Mouse (Mus musculus): Measurements from ENCODE around the gene Vps45. TPM values are rescaled to one million over a fixed set of nuclear protein-coding genes. Genes with fewer than 3 reads are reported as not detected.
A peak's percentile ranks its signal among the peaks of the same experiment; 100 is the strongest.

The Vps45 gene
- polyA plus RNA-seq, 1 experiment from 2014 or later, result 63.2 TPM

DNA sequence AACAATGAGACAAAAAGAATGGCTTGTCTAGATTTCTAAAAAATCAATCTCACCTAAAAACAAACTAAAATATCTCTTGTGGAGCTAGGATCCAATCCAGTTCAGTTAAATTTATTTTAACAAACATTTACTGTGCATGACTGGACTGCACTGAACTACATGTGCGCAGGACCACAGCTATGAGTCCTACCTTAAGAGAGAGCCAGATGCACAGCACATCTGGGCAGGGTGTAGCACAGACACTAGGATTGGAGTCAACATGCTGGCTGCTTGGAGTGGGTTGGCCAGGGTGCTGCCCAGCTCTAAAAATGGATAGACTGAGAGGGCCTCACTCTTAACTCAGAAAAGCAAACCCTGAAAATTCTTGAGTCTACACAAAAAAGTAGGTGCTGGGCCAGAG is 56.7 kb downstream of the Vps45 start:
- no peak overlapping the region for H3K9ac ChIP-seq
- H3K27me3 ChIP-seq, result no peaks in the 10 kb centered on the region
- H3K27ac ChIP-seq (replicated peaks), result no peak overlapping the region
- WGBS, result 93% methylated on average over 1 of the region's 1 CpGs
- H3K4me1 ChIP-seq (replicated peaks), result peaks cover 15% of the 10 kb centered on the region
- no peaks in the 10 kb centered on the region for H3K9me3 ChIP-seq
- H3K4me3 ChIP-seq, result no peak overlapping the region
- no peak overlapping the region for H3K4me2 ChIP-seq
- ATAC-seq (ENCODE audit: low FRiP score, low read depth), result no peak
- H3K36me3 ChIP-seq, result no peaks in the 10 kb centered on the region

DNA sequence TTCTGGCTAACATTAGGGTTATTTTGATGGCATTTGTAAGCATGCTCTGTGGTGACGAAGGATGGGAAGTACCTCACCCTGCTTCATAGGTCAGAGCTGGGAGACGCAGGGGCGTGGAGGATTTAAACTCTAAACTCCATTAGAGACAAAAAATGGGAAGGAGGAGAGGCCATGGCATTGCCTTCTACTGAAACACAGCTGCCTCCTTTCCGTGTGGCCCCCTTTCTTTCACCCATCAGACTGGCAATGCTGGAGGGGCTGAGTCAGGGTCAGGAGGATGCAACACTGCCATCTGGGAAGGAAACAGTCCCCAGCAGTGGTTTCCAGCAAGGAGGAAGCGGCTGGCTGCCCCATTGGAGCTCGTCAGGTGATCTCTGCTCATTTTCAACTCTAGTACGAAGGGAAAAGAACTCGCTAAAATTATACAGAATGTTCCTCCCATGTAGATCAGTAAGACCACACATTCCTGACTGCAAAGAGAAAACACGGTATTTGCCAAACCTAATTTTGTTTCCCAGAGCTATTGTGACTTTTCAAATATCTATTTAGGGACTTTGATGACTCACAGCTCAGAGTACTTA is 57.3 kb downstream of the Vps45 start:
- WGBS, result 62% methylated on average over 9 of the region's 9 CpGs
- Histone ChIP-seq H3K9me3 (no peaks in the 10 kb centered on the region), H3K36me3 (no peaks in the 10 kb centered on the region), H3K27ac (replicated peaks) (no peak overlapping the region), H3K4me1 (replicated peaks) (peaks cover 19% of the 10 kb centered on the region), H3K4me2 (no peak overlapping the region), H3K27me3 (no peaks in the 10 kb centered on the region), H3K4me3 (no peak overlapping the region), H3K9ac (no peak overlapping the region)
- ATAC-seq (ENCODE audit: low FRiP score, low read depth), result no peak

DNA sequence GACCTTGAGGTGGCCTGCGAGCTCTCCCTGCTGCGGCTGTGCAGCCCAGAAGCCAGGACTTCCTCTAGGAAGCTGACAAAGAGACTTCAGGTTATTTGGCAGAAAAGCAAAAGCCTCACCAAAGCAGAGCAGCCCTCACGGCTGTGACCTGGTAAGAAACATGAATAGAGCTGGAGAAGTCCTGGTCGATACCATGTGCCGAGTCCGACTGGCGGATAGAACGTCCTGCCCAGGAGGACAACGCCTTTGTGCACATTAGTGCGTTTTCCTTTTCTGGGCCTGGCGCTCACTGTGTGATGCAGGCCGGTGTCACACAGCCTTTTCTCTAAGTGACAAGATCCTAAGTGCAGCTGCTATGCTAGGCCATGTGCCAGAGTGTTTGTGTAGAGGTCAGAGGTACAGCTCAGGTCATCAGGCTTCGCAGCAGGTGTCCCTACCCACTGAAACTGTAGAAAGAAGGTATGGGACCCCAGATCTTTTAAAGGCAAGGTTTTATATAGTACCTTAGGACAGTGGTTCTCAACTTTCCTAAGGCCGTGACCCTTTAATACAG is 58.1 kb downstream of the Vps45 start:
- Histone ChIP-seq H3K4me1 (replicated peaks) (peaks cover 19% of the 10 kb centered on the region), H3K27me3 (no peaks in the 10 kb centered on the region), H3K9ac (no peak overlapping the region), H3K4me3 (no peak overlapping the region), H3K27ac (replicated peaks) (no peak overlapping the region), H3K4me2 (no peak overlapping the region), H3K36me3 (no peaks in the 10 kb centered on the region), H3K9me3 (no peaks in the 10 kb centered on the region)
- 82% methylated on average over 14 of the region's 14 CpGs for WGBS
- no peak for ATAC-seq (ENCODE audit: low FRiP score, low read depth)

DNA sequence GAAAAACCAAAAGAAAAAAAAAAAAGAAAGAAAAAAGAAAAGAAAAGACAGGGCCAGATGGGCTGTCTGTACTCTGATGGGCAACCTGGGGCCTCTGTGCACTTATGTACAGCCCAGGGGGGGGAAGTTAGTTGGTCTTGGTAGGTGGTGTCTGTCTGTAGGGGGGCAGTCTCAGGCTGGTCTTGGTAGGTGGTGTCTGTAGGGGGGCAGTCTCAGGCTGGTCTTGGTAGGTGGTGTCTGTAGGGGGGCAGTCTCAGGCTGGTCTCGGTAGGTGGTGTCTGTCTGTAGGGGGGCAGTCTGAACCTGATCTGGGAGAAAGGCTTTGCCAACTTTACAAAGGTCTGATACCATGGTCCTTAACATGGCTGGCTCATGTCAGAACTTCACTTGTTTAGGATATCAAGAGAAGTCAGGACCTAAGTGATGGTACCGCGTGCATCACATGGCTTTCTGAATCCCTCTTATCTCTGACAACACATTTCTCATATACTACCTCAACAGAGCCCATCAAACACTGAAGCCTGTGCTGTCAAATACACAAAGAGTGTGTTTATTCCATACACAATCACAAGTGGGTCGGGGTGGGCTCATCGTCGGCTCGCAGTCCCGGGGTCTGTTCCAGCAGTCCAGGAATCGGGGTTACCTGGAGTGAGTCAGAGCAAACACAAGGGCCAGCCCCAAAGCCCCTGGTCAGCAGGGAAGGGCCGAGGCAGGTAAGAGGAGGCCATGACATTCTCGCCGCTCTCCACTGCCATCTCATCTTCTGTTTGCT is 58.8 kb downstream of the Vps45 start:
- ATAC-seq (ENCODE audit: low FRiP score, low read depth), result no peak
- WGBS, result 90% methylated on average over 12 of the region's 12 CpGs
- no peak overlapping the region for H3K9ac ChIP-seq

DNA sequence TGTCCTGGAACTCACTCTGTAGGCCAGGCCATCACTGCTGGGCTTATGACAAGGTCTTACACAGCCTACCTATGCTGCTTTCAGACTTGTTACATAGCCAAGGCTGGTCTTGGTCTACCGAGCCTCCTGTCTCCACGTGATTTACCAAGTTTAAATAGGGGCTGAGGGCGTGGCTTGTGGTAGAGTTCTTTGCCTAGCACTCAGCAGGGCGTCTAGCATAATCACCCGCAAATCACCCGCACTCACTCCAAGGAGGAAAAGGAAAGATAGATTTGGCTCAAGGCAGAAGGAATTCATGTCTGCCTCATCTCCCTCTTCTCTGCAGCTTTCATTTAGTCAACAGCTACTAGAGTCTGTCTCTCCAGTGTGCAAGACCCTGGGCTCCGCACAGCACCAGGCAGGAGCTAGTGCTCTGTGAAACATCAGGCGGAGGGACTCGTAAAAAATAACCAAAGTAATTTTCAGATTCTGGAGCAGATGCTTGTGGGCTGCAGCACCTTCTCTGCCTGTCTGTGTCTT is 61.0 kb downstream of the Vps45 start:
- H3K36me3 ChIP-seq, result 0 out of 2 replicates have a peak, but pooled peaks cover 1% of the 10 kb centered on the region
- no peaks in the 10 kb centered on the region for H3K9me3 ChIP-seq
- WGBS, result 29% methylated on average over 9 of the region's 9 CpGs
- H3K4me1 ChIP-seq (replicated peaks), result peaks cover 44% of the 10 kb centered on the region
- no peak overlapping the region; the same call in 1 of the 2 replicates for H3K27ac ChIP-seq (replicated peaks)
- H3K4me2 ChIP-seq, result peak overlapping the region; percentile 82
- H3K27me3 ChIP-seq, result no peaks in the 10 kb centered on the region
- peak overlapping the region; percentile 76; the same call in 1 of the 2 replicates for H3K9ac ChIP-seq
- H3K4me3 ChIP-seq, result peak overlapping the region; percentile 74
- no peak for ATAC-seq (ENCODE audit: low FRiP score, low read depth)

More for the DNA sequence above, 58.8 kb downstream of the Vps45 start:
- no peaks in the 10 kb centered on the region for H3K36me3 ChIP-seq
- H3K4me1 ChIP-seq (replicated peaks), result peaks cover 21% of the 10 kb centered on the region
- no peak overlapping the region for H3K4me2 ChIP-seq
- H3K4me3 ChIP-seq, result no peak overlapping the region
- H3K9me3 ChIP-seq, result no peaks in the 10 kb centered on the region
- no peak overlapping the region for H3K27ac ChIP-seq (replicated peaks)
- H3K27me3 ChIP-seq, result no peaks in the 10 kb centered on the region

DNA sequence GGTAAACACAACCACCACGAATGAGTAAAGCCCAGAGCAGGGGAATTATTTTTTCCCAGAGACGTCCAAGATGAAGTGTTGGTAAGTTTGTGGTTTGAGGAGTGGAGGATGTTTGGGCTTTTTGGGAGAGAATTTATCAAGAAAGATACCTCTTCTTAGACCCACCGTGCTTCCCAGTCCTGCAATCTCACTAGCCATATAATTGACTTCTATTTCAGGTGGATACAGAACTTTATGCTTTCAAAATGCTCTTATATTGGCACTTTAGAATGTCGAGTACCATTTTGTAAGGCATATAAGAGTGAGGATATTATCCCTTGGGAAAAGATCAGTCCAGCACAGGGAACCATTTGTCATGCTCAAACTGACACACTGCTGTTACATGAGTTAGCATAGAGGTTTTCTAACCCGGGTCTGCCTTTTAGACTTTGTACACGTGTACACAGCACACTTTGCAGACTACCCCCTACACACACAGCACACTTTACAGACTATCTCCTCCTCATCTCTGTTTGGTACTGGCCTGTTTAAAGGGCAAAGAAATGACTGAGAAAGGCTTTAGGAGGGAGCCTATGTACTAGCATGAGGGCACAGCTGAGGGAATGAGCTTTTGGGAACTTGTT is 61.7 kb downstream of the Vps45 start:
- peak overlapping the region; percentile 74 for H3K4me3 ChIP-seq
- peaks cover 48% of the 10 kb centered on the region for H3K4me1 ChIP-seq (replicated peaks)
- H3K9me3 ChIP-seq, result no peaks in the 10 kb centered on the region
- peak overlapping the region; percentile 76 for H3K9ac ChIP-seq
- no peaks in the 10 kb centered on the region for H3K27me3 ChIP-seq
- peak overlapping the region; percentile 82 for H3K4me2 ChIP-seq
- WGBS, result 5% methylated on average over 6 of the region's 6 CpGs
- H3K27ac ChIP-seq (replicated peaks), result peak overlapping the region; percentile 97
- peaks cover 7% of the 10 kb centered on the region for H3K36me3 ChIP-seq
- ATAC-seq (ENCODE audit: low FRiP score, low read depth), result no peak

DNA sequence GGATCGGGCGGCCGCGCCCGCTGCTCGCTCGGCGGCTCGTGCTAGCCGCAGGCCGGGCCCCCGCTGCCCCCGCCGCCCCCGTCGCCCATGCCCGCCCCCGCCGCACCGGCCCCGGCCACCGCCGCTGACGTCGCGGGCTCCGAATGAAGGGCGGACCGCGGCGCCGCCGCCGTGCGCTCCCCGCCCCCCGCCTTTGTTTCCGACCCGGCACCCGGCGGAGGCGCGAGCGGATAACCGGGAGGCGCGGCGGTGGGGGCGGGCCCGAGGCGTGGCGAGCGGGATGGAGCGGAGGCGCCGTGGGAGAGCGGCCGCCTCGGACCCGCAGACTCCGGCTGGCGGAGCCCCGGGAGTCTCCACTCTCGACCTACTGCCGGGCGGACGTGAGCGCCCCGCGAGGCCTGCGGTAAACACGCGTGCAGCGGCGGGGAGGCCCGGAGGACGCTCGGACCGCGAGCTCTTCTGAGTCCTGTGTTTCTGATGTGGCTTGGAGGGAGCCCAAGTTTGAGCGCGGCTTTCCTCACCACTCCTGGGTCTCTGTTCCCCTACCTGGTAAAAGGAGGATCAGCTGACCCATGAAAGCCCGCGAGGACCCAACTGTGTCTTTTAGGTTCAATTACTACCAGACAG is 62.4 kb downstream of the Vps45 start, which contains the start of gene Plekho1:
Gene Plekho1 (minus strand): TSS at position 200 of the 627 bp plus-strand sequence.
- peak; percentile 66 for ATAC-seq (ENCODE audit: low FRiP score, low read depth)
- Histone ChIP-seq H3K4me3 (peak within 1 kb of the TSS; percentile 74), H3K27ac (replicated peaks) (peak within 1 kb of the TSS; percentile 97), H3K9me3 (no peaks in the 10 kb centered on the region), H3K36me3 (peaks cover 14% of the 10 kb centered on the region), H3K4me1 (replicated peaks) (peaks cover 48% of the 10 kb centered on the region), H3K27me3 (no peaks in the 10 kb centered on the region), H3K4me2 (peak within 1 kb of the TSS; percentile 82), H3K9ac (peak within 1 kb of the TSS; percentile 76)
- under 1% methylated on average over 57 of the region's 84 CpGs for WGBS

DNA sequence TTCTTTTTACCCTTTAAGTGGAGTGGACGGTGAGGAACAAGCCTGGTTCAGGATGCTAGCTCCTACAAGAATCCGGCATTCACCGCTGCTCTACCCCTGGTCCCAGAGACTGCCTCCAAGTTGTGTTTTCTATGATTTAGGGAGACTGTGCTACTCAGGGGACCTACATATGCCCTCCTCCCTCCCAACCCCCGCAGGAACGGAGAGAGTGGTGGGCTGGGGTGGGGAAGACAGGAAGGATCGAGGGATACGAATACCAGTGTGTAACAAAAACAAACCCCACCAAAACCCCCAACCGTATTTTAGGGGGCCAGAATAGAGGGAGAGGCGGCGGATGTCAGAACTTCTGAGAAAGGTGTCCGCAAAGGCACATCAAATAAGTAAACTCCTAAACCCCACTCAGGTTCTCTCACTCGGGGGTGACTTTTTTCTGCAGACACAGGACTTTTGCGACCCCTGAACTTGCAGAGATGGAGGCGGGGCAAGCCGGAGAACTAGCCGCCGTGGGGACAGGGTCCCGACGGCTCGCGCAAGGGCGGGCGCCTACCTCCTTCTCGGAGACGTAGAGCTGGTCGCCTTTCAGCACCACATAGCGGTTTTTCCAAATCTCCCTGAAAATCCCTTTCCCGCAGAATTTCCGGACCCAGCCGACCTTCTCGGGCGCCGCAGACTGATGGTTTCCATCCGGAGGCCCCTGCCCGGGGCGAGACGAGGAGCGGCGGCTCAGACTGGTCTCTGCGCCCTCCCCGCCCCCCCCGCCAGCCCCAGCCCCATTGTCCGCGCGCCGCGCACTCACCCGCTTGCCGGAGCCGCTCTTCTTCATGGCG is 63.1 kb downstream of the Vps45 start:
- H3K27ac ChIP-seq (replicated peaks), result peak overlapping the region; percentile 97
- WGBS, result under 1% methylated on average over 51 of the region's 51 CpGs
- H3K9ac ChIP-seq, result peak overlapping the region; percentile 76
- peaks cover 48% of the 10 kb centered on the region for H3K4me1 ChIP-seq (replicated peaks)
- H3K36me3 ChIP-seq, result peaks cover 21% of the 10 kb centered on the region
- no peaks in the 10 kb centered on the region for H3K9me3 ChIP-seq
- H3K27me3 ChIP-seq, result no peaks in the 10 kb centered on the region
- peak; percentile 67 for ATAC-seq (ENCODE audit: low FRiP score, low read depth)
- H3K4me3 ChIP-seq, result peak overlapping the region; percentile 74
- peak overlapping the region; percentile 82 for H3K4me2 ChIP-seq

DNA sequence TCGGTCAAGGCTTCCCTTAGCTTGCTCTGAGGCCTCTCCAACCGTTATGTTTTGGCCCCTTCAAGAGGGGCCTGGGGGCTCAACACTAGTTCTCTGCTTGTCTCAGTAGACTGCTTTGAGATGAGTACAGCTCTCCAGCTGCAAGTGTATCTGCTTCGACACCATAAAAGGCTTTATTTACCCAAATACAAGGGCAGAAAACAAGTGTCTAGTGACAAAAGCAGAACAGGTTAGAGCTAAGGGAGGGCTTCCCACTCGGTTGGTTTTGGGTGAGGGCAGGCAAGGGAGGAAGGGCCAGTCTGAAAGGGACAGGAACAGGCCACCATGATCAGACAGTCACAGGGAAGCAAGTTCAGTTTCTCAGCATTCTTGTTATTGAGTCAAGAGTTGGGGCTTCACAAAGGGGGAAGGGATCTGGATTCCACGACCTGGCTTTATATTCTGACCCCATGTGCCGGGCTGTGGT is 63.9 kb downstream of the Vps45 start:
- H3K9me3 ChIP-seq, result no peaks in the 10 kb centered on the region
- ATAC-seq (ENCODE audit: low FRiP score, low read depth), result no peak
- peaks cover 48% of the 10 kb centered on the region for H3K4me1 ChIP-seq (replicated peaks)
- peak overlapping the region; percentile 76 for H3K9ac ChIP-seq
- peak overlapping the region; percentile 97 for H3K27ac ChIP-seq (replicated peaks)
- H3K27me3 ChIP-seq, result no peaks in the 10 kb centered on the region
- H3K4me2 ChIP-seq, result peak overlapping the region; percentile 82
- peak overlapping the region; percentile 74 for H3K4me3 ChIP-seq
- WGBS, result 4% methylated on average over 6 of the region's 6 CpGs
- peaks cover 29% of the 10 kb centered on the region for H3K36me3 ChIP-seq

DNA sequence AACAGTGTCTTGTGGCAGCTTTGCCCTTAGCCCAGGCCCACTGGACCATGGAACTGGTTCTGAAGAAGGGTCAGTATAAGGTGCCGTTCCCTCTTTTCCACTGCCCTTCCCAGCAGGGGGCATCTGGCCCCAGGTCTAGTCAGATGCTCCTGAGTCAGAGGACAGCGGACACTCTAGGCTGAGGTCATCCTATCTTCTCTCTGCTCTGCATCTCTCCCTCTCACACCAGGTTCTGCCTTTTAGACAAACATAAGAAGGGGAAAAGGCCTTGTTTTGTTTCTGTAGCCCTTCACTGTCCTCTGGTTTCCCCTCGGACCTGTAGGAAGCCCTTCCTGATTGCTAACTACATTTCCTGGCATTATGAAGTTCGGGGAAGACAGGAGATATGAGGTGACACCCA is 64.4 kb downstream of the Vps45 start:
- WGBS, result 18% methylated on average over 4 of the region's 4 CpGs

More for the DNA sequence above, 64.4 kb downstream of the Vps45 start:
- H3K9ac ChIP-seq, result peak overlapping the region; percentile 76
- peaks cover 48% of the 10 kb centered on the region for H3K4me1 ChIP-seq (replicated peaks)
- H3K27ac ChIP-seq (replicated peaks), result peak overlapping the region; percentile 97
- peaks cover 32% of the 10 kb centered on the region for H3K36me3 ChIP-seq
- peak overlapping the region; percentile 82 for H3K4me2 ChIP-seq
- ATAC-seq (ENCODE audit: low FRiP score, low read depth), result no peak
- H3K4me3 ChIP-seq, result peak overlapping the region; percentile 74
- H3K9me3 ChIP-seq, result no peaks in the 10 kb centered on the region
- H3K27me3 ChIP-seq, result no peaks in the 10 kb centered on the region
